Mouse (Mus musculus): ENCODE results near the gene Fgf22. TPM values are rescaled to one million over a fixed set of nuclear protein-coding genes. Genes with fewer than 3 reads are reported as not detected.

The Fgf22 gene
- polyA plus RNA-seq, 1 experiment from 2014 or later: 2.5 TPM

DNA sequence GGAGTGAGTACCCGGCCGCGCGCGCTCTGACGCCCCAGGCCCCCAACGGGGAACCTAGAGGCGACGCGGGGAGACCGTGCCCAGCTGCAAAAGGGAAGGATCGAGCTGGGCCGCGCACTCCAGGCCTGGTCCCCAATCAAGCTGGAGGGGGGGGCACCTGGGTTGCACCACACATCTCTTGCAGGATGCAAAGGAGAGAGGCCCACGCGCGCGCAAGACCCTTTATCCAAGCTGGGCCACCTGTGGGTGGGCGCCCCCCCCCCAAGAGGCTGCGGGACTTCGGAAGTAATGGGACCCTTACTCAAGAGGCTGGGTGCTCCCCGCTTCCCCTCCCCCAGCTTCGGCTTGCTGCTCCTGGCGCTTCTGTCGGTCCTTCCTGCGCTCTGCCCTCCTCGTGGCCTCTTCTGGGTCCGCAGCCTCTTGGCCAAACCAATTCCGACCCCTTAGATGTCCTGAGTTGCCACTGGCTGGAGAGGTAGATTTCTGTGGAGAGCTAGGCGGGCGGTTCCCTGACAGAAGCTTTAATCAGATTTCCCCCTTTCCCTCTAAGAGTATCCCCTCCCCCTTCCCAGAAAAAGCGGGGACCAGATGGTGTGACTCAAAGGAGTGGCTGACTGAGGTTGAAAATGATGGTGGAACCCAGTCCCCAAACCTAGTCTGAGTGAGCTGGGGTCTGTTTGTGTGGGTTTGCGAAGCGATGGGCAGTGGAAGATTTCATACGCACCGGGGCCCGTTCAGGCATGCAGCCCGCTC lies 39.0 kb downstream of the Fgf22 start:
- Histone ChIP-seq H3K4me3 (replicated peaks) (peak overlapping the region; percentile 75), H3K36me3 (no peaks in the 10 kb centered on the region), H3K9me3 (replicated peaks) (no peaks in the 10 kb centered on the region), H3K27me3 (no peaks in the 10 kb centered on the region), H3K27ac (replicated peaks) (peak overlapping the region; percentile 79), H3K4me1 (peaks cover 24% of the 10 kb centered on the region), H3K4me2 (replicated peaks) (peak overlapping the region; percentile 90), H3K9ac (peak overlapping the region; percentile 90)
- ATAC-seq (ENCODE audit: insufficient number of reproducible peaks, low FRiP score, low TSS enrichment, low read depth): peak; percentile 8; the same call in 1 of the 2 replicates
- whole genome bisulfite sequencing: under 1% methylated on average over 38 of the region's 38 CpGs

DNA sequence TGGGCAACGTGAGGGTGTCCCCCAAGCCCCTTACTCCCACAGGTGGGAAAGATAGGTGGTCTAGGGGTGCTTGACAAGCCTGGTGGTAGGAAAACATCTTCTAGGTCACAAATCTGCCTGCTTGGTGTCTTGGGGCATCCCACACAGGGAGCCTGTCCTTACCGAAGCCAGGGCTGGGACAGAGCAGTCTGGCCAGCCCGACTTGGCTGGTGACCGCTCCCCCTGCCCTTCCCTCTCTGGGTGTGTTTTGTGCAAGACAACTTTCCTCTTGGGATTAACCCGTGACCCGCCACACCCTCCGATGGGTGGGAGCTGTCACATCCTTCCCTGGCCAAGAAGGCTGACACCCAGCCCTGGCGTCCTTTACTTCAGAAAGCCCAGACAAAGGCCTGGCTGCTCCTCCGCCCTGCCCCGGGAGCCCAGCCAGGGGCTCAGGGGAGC lies 39.6 kb downstream of the Fgf22 start:
- Histone ChIP-seq H3K9me3 (replicated peaks) (no peaks in the 10 kb centered on the region), H3K36me3 (no peaks in the 10 kb centered on the region), H3K4me3 (replicated peaks) (peak overlapping the region; percentile 75), H3K27me3 (no peaks in the 10 kb centered on the region), H3K4me1 (peaks cover 24% of the 10 kb centered on the region), H3K9ac (peak overlapping the region; percentile 90), H3K27ac (replicated peaks) (peak overlapping the region; percentile 79), H3K4me2 (replicated peaks) (peak overlapping the region; percentile 90)
- peak; percentile 14; the same call in 1 of the 2 replicates for ATAC-seq (ENCODE audit: insufficient number of reproducible peaks, low FRiP score, low TSS enrichment, low read depth)
- whole genome bisulfite sequencing: 8% methylated on average over 10 of the region's 10 CpGs

DNA sequence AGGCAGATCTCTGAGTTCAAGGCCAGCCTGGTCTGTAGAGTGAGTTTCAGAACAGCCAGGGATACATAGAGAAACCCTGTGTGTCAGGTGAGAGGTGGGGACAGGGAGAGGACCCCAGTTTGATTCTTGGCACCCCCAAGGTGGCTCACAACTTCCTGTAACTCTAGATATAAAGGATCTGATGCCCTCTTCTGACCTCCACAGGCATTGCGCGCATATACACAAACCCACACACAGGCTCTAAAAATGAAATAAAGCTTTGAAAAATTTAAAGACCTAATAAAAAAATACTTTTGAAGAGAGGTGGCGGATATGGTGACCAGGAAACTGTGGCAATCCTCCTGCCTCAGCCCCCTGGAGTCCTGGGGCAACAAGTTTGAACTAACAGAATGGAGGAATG lies 41.0 kb downstream of the Fgf22 start:
- H3K9ac ChIP-seq: no peak overlapping the region
- H3K27me3 ChIP-seq: no peaks in the 10 kb centered on the region
- no peak for ATAC-seq (ENCODE audit: insufficient number of reproducible peaks, low FRiP score, low TSS enrichment, low read depth)
- H3K4me2 ChIP-seq (replicated peaks): no peak overlapping the region
- H3K27ac ChIP-seq (replicated peaks): no peak overlapping the region
- no peaks in the 10 kb centered on the region for H3K9me3 ChIP-seq (replicated peaks)
- 95% methylated on average over 3 of the region's 3 CpGs for WGBS
- H3K4me1 ChIP-seq: peaks cover 25% of the 10 kb centered on the region
- H3K36me3 ChIP-seq: no peaks in the 10 kb centered on the region
- no peak overlapping the region for H3K4me3 ChIP-seq (replicated peaks)

DNA sequence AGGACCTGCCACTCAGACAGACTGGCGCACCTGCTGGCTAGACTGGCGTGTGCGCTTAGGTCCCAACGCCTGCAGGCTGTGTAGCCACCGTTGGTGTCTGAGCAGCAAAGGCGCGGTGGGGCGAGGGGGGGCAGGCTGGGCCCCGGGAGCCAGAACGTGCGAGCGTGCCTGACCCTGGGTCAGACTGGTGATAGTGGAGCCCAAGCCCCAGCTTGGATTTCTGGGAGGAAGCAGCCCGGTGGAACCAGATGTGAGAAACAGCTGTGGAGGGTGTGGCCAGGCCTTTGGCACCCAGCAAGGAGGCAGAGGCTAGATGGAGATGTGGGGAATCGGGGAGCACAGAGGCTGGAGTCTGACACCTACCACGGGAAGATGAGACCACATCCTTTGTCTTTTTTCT lies 42.5 kb downstream of the Fgf22 start:
- Histone ChIP-seq H3K36me3 (no peaks in the 10 kb centered on the region), H3K4me1 (peaks cover 34% of the 10 kb centered on the region), H3K27me3 (no peaks in the 10 kb centered on the region), H3K27ac (replicated peaks) (no peak overlapping the region), H3K9me3 (replicated peaks) (no peaks in the 10 kb centered on the region), H3K4me3 (replicated peaks) (no peak overlapping the region), H3K4me2 (replicated peaks) (no peak overlapping the region), H3K9ac (no peak overlapping the region)
- no peak for ATAC-seq (ENCODE audit: insufficient number of reproducible peaks, low FRiP score, low TSS enrichment, low read depth)
- 34% methylated on average over 15 of the region's 15 CpGs for WGBS

DNA sequence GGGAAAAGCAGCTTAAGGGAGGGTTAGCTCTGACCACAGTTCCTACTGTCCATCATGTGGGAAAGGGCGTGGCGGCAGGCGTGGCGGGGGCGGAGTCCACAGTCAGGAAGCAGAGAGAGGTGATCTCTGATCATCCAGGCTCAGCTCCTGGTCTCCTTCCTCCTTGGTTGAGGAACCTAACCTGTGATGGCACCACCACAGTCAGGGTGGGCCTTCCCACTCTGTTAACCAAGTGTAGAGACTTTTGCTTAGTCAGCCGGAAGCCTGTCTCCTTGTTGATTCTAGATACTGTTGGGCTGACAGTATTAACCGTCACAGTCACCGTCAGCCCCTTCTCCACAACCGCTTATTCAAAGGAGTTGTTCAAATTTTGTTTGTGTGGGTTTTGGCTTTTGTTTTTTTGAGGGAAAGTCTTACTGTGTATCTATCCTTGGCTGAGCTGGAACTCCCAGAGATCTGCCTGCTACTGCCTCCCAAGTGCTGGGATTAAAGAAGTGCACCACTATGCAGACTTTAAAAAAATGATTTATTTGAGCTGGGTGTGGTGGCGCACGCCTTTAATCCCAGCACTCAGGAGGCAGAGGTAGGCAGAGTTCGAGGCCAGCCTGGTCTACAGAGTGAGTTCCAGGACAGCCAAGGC lies 43.5 kb downstream of the Fgf22 start:
- no peak overlapping the region for H3K4me2 ChIP-seq (replicated peaks)
- no peak overlapping the region for H3K9ac ChIP-seq
- H3K27me3 ChIP-seq: no peaks in the 10 kb centered on the region
- peaks cover 40% of the 10 kb centered on the region for H3K4me1 ChIP-seq
- 90% methylated on average over 12 of the region's 12 CpGs for WGBS
- no peaks in the 10 kb centered on the region for H3K36me3 ChIP-seq
- no peak overlapping the region for H3K4me3 ChIP-seq (replicated peaks)
- H3K9me3 ChIP-seq (replicated peaks): no peaks in the 10 kb centered on the region
- ATAC-seq (ENCODE audit: insufficient number of reproducible peaks, low FRiP score, low TSS enrichment, low read depth): no peak
- H3K27ac ChIP-seq (replicated peaks): no peak overlapping the region

DNA sequence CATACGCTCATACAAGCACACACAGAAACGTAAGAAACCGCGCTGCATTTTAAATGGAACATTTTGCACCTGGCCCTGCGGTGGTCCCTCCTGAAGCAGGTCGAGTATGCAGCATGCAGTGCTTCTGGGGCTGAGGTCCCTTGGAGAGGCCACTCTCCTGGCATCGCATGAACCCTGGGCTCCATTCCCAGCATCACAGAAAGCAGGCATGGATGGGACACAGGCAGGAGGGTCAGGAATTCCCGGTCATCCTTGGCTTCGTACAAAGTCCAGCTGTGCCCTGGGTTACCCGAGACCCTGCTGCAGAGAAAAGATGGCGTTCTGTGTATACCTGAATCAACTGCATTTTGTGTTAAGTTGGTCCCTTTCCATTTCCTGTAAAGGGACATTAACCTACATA lies 45.6 kb downstream of the Fgf22 start:
- Histone ChIP-seq H3K36me3 (no peaks in the 10 kb centered on the region), H3K27me3 (no peaks in the 10 kb centered on the region), H3K9ac (no peak overlapping the region), H3K27ac (replicated peaks) (no peak overlapping the region), H3K4me1 (peaks cover 36% of the 10 kb centered on the region), H3K4me2 (replicated peaks) (no peak overlapping the region), H3K4me3 (replicated peaks) (no peak overlapping the region), H3K9me3 (replicated peaks) (no peaks in the 10 kb centered on the region)
- ATAC-seq (ENCODE audit: insufficient number of reproducible peaks, low FRiP score, low TSS enrichment, low read depth): no peak
- WGBS: 68% methylated on average over 11 of the region's 11 CpGs

DNA sequence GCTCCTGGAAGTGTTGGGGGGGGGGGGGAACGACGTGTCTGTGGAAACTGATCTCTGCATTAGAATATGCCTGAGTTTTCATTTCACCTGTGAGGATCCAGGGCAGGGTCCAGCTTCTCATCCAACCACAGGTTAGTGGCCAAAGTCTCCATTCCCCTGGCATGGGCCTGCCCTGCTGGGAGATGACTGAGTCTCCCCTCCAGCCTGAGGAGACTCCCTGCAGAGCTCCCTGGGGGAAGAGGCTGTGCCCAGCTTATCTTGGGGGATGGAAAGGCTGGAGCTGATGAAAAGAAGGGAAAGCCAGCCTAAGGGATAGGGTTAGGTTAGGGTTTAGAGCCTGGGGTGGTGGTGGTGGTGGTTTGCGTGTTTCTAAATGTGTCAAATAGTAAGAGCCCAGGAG lies 47.0 kb downstream of the Fgf22 start:
- Histone ChIP-seq H3K4me3 (replicated peaks) (no peak overlapping the region), H3K36me3 (no peaks in the 10 kb centered on the region), H3K4me1 (peaks cover 41% of the 10 kb centered on the region), H3K9ac (no peak overlapping the region), H3K27ac (replicated peaks) (no peak overlapping the region), H3K27me3 (no peaks in the 10 kb centered on the region), H3K9me3 (replicated peaks) (no peaks in the 10 kb centered on the region), H3K4me2 (replicated peaks) (no peak overlapping the region)
- WGBS: 39% methylated on average over 3 of the region's 3 CpGs
- ATAC-seq (ENCODE audit: insufficient number of reproducible peaks, low FRiP score, low TSS enrichment, low read depth): no peak

DNA sequence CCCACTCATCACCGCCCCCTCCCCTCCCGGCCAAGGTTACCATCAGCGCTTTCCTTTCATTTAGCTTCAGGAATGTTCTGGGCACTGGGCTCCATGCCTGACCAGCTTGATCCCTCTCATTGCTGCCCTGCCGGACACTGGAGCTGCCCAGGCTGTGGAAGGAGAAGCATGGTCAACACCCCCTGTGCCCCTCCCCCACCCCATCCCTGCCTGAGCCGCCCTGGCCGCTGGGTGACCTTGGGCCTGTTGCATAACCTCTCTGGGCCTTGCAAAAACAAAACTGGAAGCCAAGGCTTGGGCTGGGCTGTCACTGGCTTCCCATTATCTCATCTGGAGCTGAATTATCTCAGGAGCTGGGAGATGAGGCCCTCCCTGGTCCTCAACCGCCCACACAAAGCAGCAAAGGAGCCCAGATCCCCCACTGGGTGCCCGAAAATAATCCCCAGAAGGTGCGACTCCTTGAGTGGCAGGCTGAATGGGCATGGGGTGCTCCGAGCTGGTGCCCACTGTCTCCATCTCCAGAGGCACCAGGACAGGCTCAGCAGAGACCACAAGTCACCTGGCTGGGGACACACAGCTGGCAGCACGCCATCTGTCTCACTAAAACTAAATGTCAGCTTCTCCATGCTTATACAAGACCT lies 47.6 kb downstream of the Fgf22 start:
- H3K9me3 ChIP-seq (replicated peaks): no peaks in the 10 kb centered on the region
- no peak for ATAC-seq (ENCODE audit: insufficient number of reproducible peaks, low FRiP score, low TSS enrichment, low read depth)
- WGBS: 55% methylated on average over 11 of the region's 11 CpGs
- peak overlapping the region; percentile 39; the same call in 1 of the 2 replicates for H3K27ac ChIP-seq (replicated peaks)
- H3K4me1 ChIP-seq: peaks cover 39% of the 10 kb centered on the region
- no peaks in the 10 kb centered on the region for H3K27me3 ChIP-seq
- H3K4me2 ChIP-seq (replicated peaks): no peak overlapping the region
- H3K36me3 ChIP-seq: 0 out of 2 replicates have a peak, but pooled peaks cover 2% of the 10 kb centered on the region
- H3K9ac ChIP-seq: no peak overlapping the region
- H3K4me3 ChIP-seq (replicated peaks): no peak overlapping the region

DNA sequence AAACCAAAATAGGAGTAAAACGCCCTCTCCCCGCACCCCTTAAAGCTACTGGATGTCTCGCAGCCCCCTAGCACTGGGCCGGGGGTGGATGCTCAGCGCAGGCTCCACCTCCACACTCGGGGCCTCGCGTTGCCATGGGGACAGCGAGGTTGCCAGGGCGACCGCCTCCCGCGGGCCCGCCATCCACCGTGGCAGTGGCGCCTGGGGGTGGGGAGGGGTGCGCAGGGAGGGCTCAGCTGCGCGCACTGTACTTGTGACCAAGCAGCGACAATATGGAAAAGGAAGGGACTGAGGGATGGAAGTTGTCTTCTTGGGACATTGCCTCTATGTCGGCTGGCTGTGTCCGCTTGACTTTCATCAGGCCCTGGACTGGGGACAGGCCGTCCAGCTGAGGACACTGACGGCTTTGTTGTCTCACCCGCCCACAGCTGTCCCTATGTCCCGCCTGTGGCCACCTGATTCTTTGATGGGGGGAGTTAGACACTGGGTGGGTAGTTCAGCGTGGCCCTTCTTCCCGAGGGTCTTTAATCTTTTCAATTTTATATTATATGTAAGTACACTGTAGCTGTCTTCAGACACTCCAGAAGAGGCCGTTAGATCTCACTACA lies 48.9 kb downstream of the Fgf22 start:
- Histone ChIP-seq H3K4me3 (replicated peaks) (no peak overlapping the region; the same call in 1 of the 2 replicates), H3K4me2 (replicated peaks) (peak overlapping the region; percentile 40), H3K9me3 (replicated peaks) (no peaks in the 10 kb centered on the region), H3K4me1 (peaks cover 34% of the 10 kb centered on the region), H3K36me3 (peaks cover 11% of the 10 kb centered on the region; the same call in 1 of the 2 replicates), H3K27me3 (no peaks in the 10 kb centered on the region), H3K9ac (no peak overlapping the region), H3K27ac (replicated peaks) (peak overlapping the region; percentile 13; the same call in 1 of the 2 replicates)
- peak; percentile 69 for ATAC-seq (ENCODE audit: insufficient number of reproducible peaks, low FRiP score, low TSS enrichment, low read depth)
- WGBS: 9% methylated on average over 29 of the region's 29 CpGs

DNA sequence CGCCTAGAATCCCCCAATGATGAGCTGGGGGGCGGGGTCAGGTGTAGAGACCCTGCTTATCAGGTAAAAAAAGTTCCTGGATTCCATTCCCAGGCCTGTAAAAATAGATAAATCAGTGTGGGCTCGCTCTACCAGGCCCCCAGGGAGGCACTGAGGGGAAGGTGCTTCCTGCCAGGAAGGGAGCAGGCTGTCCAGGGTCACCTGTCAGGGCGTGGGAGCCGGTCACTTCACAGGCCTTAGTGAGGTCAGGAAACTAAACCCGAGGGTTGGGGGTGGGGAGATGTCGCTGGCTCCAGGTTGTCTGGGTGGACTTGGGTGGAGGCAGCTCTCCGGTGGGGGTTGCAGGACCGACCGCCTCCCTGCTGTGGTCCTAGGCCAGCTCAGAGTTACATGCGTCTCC lies 50.8 kb downstream of the Fgf22 start:
- Histone ChIP-seq H3K9me3 (replicated peaks) (no peaks in the 10 kb centered on the region), H3K9ac (no peak overlapping the region), H3K4me3 (replicated peaks) (no peak overlapping the region), H3K4me2 (replicated peaks) (no peak overlapping the region), H3K4me1 (peaks cover 34% of the 10 kb centered on the region), H3K27ac (replicated peaks) (no peak overlapping the region), H3K27me3 (no peaks in the 10 kb centered on the region), H3K36me3 (peaks cover 19% of the 10 kb centered on the region)
- 55% methylated on average over 11 of the region's 11 CpGs for WGBS
- ATAC-seq (ENCODE audit: insufficient number of reproducible peaks, low FRiP score, low TSS enrichment, low read depth): no peak

DNA sequence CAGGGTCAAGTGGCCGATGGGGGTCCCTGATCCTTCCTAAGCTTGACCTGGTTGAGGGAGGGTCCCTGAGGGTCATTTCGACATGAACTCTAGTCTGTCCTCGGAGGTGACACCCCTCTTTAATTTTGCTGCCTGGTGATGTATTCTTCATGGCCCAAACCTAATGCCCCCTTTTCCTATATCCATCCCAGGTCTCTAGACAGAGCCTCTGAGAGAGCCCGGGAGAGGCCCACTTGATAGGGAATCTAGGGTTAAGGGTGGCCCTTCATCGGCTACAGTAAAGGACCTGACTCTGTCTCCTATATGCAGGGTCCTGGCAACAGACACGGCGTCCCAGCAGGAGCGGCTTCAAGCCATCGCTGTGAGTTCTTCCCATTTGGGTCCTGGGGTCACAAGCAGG lies 51.5 kb downstream of the Fgf22 start:
- 85% methylated on average over 9 of the region's 9 CpGs for WGBS
- Histone ChIP-seq H3K9ac (no peak overlapping the region), H3K4me2 (replicated peaks) (no peak overlapping the region), H3K27ac (replicated peaks) (no peak overlapping the region), H3K4me1 (peaks cover 31% of the 10 kb centered on the region), H3K36me3 (peaks cover 24% of the 10 kb centered on the region), H3K9me3 (replicated peaks) (no peaks in the 10 kb centered on the region), H3K27me3 (no peaks in the 10 kb centered on the region), H3K4me3 (replicated peaks) (no peak overlapping the region)
- no peak for ATAC-seq (ENCODE audit: insufficient number of reproducible peaks, low FRiP score, low TSS enrichment, low read depth)

Measured in embryonic facial prominence, embryonic 15.5 days (tissue).